Mouse (Mus musculus) thymus, postnatal 0 days (tissue): ENCODE measurements at regions not wholly inside any gene's neighbourhood (a gene's known extent, or its start where the extent isn't known, plus 50 kb on each side); places are given as distances from the start of the nearest gene placed in this dataset.

ENCODE experiments used
- DNase-seq: peaks from one replicate; pipeline ENCODE4 v3.0.0-alpha.2; 2015; ENCODE audit warnings: low spot score

GRCm38 (mm10) chr16:5467587-5467986 lies 211.8 kb upstream of the Eef2kmt start:
- DNase-seq = peak; percentile 66

DNA sequence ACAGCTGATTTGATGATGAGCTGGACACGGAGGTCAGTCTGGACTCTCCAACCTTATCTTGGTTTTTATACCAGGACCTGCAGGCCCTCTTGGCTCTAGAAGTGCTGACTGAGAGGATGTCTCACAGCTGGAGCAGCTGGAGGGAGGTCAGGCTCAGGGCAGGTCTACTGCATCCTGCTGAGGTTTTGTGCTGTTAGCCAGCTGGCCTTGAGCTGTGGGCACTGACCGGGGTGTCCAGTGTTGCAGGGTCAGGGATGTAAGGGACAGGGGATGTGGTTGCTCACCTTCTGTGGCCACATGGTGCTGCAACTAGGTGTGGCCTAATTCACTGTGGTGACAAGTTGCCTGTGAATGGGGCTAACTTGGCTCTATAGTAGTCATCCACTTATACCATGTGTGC lies 211.0 kb upstream of the Eef2kmt start:
- DNase-seq = no peak

DNA sequence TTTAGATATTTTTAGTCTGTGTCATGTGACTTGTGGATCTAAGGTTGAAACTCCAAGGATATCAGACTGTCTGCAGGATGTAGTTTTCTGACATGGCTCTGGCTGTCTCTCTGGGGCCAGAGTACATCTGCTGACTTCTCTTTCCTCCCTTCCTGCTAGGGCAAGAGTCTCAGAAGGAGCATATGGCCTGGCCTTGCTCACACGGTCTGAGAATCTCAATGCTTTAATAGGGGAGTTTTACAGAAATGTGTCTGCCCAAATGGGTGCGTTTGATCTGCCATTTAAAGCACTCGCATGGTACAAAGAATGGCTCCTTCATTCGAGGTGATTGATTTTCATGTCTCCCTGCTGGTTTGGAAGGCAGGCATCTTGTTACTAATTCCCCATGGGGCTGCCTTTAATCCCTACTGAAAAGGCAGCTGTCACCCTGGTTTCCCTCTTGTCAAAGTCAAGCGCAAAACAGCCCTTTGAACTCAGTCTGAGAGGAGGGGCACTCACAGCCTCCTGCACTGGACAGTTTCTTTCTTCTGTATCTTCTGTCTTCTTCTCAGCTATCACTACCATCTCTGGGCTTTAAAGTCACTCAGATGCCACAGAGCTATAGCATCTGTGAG lies 199.7 kb upstream of the Eef2kmt start:
- peak; percentile 55 for DNase-seq

DNA sequence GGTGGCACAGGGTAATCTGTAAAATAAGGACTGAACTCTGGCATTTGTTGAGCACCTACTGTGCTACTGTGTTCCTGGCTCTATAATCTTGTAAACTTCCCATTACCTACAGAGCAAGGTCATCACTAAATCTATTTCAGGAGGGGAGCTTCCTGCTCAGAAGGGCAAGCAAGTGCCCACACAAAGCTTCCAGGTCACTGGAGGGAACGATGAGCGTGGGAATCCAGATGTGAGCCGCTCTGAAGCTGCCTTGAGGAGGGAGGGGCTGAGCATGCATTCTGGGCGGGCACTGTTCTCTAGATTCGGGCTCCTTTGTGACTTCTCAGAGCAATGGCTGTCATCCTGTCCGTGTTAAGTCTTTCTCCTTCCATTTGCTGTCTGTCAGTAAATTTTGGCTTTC lies 198.5 kb upstream of the Eef2kmt start:
- peak; percentile 70 for DNase-seq

GRCm38 (mm10) chr16:5452971-5453370 lies 197.2 kb upstream of the Eef2kmt start:
- peak; percentile 80 for DNase-seq

GRCm38 (mm10) chr16:5445776-5446175 lies 190.0 kb upstream of the Eef2kmt start:
- DNase-seq = no peak

DNA sequence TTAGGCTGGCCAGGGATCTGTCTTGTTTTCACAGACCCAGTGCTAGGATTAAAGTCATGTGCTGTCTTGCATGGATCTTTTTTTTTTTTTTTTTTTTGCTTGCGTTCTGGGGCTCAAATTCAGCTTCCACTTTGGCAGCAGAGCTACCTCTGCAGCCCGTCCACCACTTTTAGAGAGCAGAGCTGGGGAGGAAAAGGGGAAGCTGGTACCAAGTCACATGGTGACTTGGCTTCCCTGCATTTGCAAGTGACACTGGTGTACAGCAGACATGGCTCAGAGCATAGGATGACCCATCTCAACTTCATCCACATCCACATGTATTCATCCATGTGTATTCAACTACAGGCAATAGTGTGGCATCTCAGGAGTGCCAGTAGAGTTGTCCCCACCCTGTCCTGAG lies 189.0 kb upstream of the Eef2kmt start:
- DNase-seq = no peak

DNA sequence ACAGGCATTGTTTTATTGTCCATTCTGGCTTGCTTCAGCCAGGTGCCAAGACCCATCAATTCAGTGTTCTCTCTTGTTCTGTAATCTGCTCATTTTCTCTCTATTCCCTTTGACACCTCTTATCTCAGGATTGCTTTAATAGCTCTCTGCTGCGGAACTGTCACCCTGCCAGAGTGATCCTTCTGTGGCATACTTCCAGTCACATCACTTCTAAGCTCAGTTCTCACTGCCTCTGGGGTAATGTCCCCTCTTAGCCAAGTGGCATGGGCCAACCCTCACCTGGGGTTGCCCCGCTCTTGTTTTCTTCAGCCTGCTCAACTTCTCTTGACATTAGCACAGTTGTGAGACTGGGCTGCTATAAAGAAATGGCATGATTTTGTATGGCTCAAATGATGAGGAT lies 183.9 kb upstream of the Eef2kmt start:
- no peak for DNase-seq

GRCm38 (mm10) chr16:5438405-5438804 lies 182.6 kb upstream of the Eef2kmt start:
- DNase-seq = no peak

GRCm38 (mm10) chr16:5431689-5432088 lies 175.9 kb upstream of the Eef2kmt start:
- no peak for DNase-seq

DNA sequence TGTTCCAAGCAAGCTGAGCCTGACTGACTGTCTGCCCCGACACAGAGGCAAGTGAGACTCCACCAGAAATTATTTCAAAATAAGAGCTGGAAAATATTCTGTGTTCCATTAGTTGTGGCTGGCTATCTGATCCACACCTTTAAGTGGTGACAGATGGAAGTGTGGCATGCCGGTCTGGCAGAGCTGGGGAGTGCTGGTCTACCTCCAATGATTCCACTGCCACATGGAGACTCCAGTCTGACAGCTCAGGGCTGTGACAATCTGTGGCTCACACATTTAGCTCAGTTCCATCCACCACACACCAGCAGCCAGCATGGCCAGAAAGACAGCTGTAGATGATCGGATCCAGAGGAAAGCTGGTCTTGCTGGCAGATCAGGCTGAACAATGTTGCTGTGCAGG lies 175.3 kb upstream of the Eef2kmt start:
- DNase-seq = no peak

DNA sequence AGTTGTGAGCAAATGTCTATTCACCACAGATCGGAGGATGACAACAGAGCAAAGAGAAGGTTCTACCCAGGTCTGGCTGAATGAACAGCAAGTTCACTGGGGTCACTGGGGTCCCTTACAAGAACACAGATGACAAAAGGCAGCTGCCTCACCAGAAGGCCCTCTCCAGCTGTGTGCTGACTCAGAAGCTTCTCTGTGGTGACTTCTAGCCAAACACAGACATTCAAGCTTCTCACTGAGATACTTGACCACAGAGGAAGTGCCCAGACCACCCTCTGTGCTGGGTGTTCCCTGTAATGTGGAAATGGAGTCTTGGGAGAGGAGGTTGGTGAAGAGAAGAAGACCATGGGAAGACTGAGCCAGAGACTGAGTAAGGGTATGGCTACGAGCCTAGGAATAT lies 173.7 kb upstream of the Eef2kmt start:
- peak; percentile 50 for DNase-seq

- DNase-seq = no peak
Measured at GRCm38 (mm10) chr16:5425908-5426307, 170.1 kb upstream of the Eef2kmt start.

GRCm38 (mm10) chr16:5422041-5422440 lies 166.3 kb upstream of the Eef2kmt start:
- no peak for DNase-seq

DNA sequence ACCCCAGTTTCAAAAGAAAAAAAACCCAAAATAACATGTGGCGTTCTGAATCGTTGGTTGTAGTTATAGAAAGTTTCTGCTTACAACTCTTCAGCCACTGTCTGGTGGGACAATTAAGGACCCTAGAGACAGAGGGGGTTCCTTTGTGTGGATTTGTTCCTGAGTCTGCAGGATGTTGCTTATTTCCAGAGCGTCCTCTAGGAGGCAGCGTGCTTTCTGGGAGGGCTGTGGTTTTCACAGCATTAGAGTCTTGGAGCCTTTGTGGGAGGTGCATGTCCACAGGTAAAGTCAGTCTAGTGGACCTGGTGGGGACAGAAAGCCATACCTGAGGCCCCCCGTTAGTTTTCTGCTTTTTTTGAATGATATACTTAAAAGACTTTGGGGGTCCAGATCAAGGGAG lies 165.8 kb upstream of the Eef2kmt start:
- DNase-seq = no peak

DNA sequence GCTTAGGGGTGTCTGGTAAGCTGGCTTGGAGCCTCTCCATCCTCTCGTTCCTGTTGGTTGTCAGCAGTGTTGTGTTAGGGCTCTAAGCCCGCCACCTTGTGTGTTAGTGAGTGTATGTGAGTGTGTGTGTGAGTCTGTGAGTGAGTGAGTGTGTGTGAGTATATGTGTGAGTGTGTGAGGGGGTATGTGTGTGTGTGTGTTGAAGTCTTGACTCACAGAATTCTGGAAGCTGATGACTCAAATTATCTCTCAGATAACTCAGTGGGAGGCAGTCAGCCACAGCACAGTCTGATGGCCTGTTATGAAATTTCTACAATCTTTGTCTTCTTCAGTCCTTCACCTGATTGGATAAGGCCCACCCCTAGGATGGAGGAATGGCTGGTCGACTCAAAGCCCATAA lies 163.7 kb upstream of the Eef2kmt start:
- DNase-seq = no peak

- DNase-seq = no peak
Measured at GRCm38 (mm10) chr16:5418462-5419197, 162.8 kb upstream of the Eef2kmt start.

GRCm38 (mm10) chr16:5415310-5415709 lies 159.5 kb upstream of the Eef2kmt start:
- peak; percentile 41 for DNase-seq

DNA sequence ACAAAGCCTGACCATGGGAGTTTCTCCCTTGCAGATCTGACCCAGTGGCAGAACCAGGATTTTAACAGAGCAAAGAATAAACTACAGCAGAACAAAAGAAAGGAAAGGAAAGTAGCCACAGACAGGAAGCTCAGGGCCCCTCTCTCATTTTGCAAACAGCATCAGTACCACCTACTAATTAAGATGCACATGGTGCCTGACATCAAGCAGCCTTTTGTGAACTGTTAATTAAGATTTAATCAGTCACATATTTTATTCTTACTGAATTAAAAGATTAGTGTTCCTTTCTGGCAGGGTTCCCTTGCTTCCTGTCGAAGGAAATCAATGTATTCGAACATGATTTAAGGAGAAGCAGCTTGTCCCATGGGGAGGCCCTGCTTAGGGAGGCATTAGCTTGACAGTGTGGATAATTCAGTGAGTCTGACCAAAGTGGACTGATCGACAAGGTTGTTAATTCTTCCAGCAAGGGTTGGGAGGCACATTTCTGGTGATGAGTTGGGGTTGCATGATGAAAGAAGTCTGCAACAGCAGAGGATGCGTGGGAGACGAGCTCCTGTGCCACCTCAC lies 156.1 kb upstream of the Eef2kmt start:
- DNase-seq = no peak

GRCm38 (mm10) chr16:5406711-5407110 lies 150.9 kb upstream of the Eef2kmt start:
- DNase-seq = peak; percentile 59

DNA sequence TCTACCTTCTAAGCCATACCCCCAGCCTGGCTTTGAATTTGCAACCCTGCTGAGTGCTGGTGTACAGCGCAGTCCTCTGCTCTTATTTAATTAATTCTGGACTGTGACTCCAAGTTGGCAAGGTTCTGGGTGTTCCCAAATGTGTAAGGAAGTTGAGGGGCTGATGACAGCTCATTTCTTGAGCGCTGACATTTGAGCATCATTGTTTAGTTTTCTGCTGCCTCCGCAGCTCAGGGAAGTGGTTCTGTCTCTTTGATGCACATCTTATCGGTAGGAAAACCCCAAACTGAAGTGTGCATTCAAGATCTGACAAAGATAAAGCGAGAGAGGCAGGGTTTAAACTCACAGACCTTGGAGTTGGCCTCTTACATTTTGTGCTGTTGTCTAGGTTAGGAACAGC lies 137.6 kb upstream of the Eef2kmt start:
- DNase-seq = peak; percentile 42

GRCm38 (mm10) chr16:5382930-5383329 lies 127.1 kb upstream of the Eef2kmt start:
- DNase-seq = no peak
